Mouse (Mus musculus) stomach, postnatal 0 days (tissue): ENCODE results near the gene Zc2hc1b.

Experiments
- CTCF ChIP-seq: IDR thresholded peaks from 2 replicates; pipeline ENCODE4 v1.5.1; 2016; ENCODE audit warnings: antibody characterized with exemption, low read depth, mild to moderate bottlenecking, moderate library complexity
- EP300 ChIP-seq: optimal IDR thresholded peaks from 2 replicates; pipeline ENCODE3; 2016; ENCODE audit warnings: antibody characterized with exemption

GRCm38 (mm10) chr10:13213956-13214355 lies 36.1 kb upstream of the Zc2hc1b start:
- no peak for TF ChIP-seq CTCF
- TF ChIP-seq EP300 = no peak
